Mouse (Mus musculus): ENCODE data around the gene Bicdl1. TPM values are rescaled to one million over a fixed set of nuclear protein-coding genes. Genes with fewer than 3 reads are reported as not detected.

Gene Bicdl1
- polyA plus RNA-seq, 1 experiment = 55.9 TPM

DNA sequence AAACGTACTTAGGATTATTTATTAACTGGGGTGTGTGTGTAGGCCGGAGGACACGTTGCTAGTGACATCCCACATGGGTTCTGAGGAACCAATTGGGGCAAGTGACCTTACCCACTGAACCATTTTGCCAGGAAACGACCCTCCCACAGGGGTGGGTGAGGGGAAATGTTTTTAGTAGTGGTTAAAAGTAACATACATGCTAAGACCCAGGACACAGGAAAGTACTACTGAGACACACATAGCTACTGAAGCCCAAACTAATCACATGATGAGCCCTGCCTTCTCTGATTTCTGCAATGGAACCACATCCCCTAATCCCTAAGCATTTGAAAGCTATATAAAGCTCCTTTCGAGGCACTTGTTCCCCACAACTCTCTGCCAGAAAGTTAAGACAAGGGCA, 1.1 kb downstream of the Bicdl1 start:
- TF ChIP-seq POLR2A (IDR thresholded peaks at IDR 0.05; ENCODE audit: low read depth, low read length) (no peak), CTCF (conservative IDR thresholded peaks at IDR 0.05; ENCODE audit: insufficient read depth, insufficient read length, low read depth, low read length) (no peak)
- H3K4me1 ChIP-seq (ENCODE audit: control insufficient read depth, insufficient read depth, low read length) = peaks cover 4% of the 10 kb centered on the region; the same call in 1 of the 2 replicates
- 0 out of 2 replicates have a peak overlapping the region, but pooled peaks have one; percentile 68 for H3K4me3 ChIP-seq (ENCODE audit: insufficient read depth, low read depth, low read length)
- DNase-seq = peak; percentile 49
- 0 out of 2 replicates have a peak overlapping the region, but pooled peaks have one; percentile 40 for H3K27ac ChIP-seq (ENCODE audit: insufficient read depth, low read depth, low read length)
- WGBS = 33% methylated on average over 5 of the region's 5 CpGs
- no peaks in the 10 kb centered on the region for H3K36me3 ChIP-seq (ENCODE audit: control insufficient read depth, insufficient read depth, low read length)
- no peaks in the 10 kb centered on the region for H3K27me3 ChIP-seq (replicated peaks; ENCODE audit: control insufficient read depth, insufficient read depth, low read length)

DNA sequence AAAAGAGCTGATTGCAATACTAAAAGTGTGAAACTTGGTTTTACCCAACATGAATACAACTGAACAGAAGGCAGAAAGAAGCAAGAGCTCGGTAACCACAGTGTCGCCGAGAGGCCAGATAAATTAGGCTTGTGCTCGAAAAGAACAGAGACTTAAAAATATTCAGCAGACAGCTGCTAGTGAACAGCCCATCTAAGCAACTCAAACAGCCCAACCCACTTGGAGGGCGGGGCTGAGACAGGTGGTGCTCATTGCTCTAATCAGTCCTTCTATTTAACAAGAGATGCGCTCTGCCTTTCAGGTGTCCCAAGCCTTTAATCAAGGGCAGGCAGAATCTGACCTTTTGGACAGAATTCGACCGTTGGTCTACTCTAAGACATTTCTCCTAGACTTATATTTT, 4.8 kb downstream of the Bicdl1 start:
- Histone ChIP-seq H3K36me3 (ENCODE audit: control insufficient read depth, insufficient read depth, low read length) (no peaks in the 10 kb centered on the region), H3K4me3 (ENCODE audit: insufficient read depth, low read depth, low read length) (no peak overlapping the region), H3K27me3 (replicated peaks; ENCODE audit: control insufficient read depth, insufficient read depth, low read length) (no peaks in the 10 kb centered on the region), H3K4me1 (ENCODE audit: control insufficient read depth, insufficient read depth, low read length) (peaks cover 9% of the 10 kb centered on the region; the same call in 1 of the 2 replicates), H3K27ac (ENCODE audit: insufficient read depth, low read depth, low read length) (no peak overlapping the region)
- 85% methylated on average over 8 of the region's 8 CpGs for WGBS
- no peak for DNase-seq
- TF ChIP-seq POLR2A (IDR thresholded peaks at IDR 0.05; ENCODE audit: low read depth, low read length) = no peak
- TF ChIP-seq CTCF (conservative IDR thresholded peaks at IDR 0.05; ENCODE audit: insufficient read depth, insufficient read length, low read depth, low read length) = no peak

DNA sequence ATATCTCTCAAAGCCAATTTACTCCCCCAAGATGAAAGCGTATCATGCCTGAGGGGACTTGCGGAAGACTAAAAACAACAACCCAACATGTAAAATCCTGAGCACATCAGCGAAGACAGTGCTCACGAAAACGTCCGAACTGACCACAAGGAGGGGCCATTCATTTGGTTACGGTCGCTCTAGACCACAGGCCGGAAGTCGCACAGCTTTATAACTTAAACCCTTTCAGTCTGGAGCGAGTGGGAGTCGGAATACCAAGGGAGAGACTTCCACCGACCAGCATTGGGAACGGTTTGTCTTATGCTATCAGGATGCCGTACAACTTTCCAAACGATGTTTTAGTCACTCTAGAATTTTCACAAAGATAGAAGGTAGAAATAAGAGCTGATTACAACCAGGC, 5.4 kb downstream of the Bicdl1 start:
- Histone ChIP-seq H3K36me3 (ENCODE audit: control insufficient read depth, insufficient read depth, low read length) (no peaks in the 10 kb centered on the region), H3K27ac (ENCODE audit: insufficient read depth, low read depth, low read length) (no peak overlapping the region), H3K27me3 (replicated peaks; ENCODE audit: control insufficient read depth, insufficient read depth, low read length) (no peaks in the 10 kb centered on the region), H3K4me1 (ENCODE audit: control insufficient read depth, insufficient read depth, low read length) (peaks cover 9% of the 10 kb centered on the region; the same call in 1 of the 2 replicates), H3K4me3 (ENCODE audit: insufficient read depth, low read depth, low read length) (no peak overlapping the region)
- TF ChIP-seq CTCF (conservative IDR thresholded peaks at IDR 0.05; ENCODE audit: insufficient read depth, insufficient read length, low read depth, low read length) = no peak
- TF ChIP-seq POLR2A (IDR thresholded peaks at IDR 0.05; ENCODE audit: low read depth, low read length) = no peak
- DNase-seq = no peak
- WGBS = 81% methylated on average over 16 of the region's 16 CpGs

DNA sequence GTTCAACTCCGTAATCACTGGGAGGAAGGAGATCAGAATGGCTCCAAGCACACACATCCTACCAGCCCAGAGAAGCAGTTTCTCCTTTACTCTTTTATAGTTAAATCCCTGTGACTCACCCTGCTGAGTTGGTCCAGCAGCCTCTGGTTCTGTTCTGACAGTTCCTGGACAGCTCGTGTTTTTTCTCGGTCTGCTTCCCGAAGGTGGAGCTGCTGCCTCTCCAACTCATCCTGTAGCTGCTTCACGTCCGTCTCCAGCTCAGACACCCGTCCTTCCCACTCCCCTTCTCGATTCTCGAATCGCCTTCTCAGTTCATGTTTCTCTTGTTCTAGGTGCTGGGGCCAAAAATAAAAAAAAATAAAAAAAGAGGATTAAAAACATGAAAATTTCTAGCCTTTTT, 7.0 kb downstream of the Bicdl1 start:
- Histone ChIP-seq H3K27ac (ENCODE audit: insufficient read depth, low read depth, low read length) (no peak overlapping the region), H3K4me1 (ENCODE audit: control insufficient read depth, insufficient read depth, low read length) (peaks cover 10% of the 10 kb centered on the region; the same call in 1 of the 2 replicates), H3K4me3 (ENCODE audit: insufficient read depth, low read depth, low read length) (no peak overlapping the region), H3K36me3 (ENCODE audit: control insufficient read depth, insufficient read depth, low read length) (no peaks in the 10 kb centered on the region), H3K27me3 (replicated peaks; ENCODE audit: control insufficient read depth, insufficient read depth, low read length) (no peaks in the 10 kb centered on the region)
- 82% methylated on average over 10 of the region's 10 CpGs for WGBS
- DNase-seq = no peak
- TF ChIP-seq POLR2A (IDR thresholded peaks at IDR 0.05; ENCODE audit: low read depth, low read length) (no peak), CTCF (conservative IDR thresholded peaks at IDR 0.05; ENCODE audit: insufficient read depth, insufficient read length, low read depth, low read length) (no peak)

DNA sequence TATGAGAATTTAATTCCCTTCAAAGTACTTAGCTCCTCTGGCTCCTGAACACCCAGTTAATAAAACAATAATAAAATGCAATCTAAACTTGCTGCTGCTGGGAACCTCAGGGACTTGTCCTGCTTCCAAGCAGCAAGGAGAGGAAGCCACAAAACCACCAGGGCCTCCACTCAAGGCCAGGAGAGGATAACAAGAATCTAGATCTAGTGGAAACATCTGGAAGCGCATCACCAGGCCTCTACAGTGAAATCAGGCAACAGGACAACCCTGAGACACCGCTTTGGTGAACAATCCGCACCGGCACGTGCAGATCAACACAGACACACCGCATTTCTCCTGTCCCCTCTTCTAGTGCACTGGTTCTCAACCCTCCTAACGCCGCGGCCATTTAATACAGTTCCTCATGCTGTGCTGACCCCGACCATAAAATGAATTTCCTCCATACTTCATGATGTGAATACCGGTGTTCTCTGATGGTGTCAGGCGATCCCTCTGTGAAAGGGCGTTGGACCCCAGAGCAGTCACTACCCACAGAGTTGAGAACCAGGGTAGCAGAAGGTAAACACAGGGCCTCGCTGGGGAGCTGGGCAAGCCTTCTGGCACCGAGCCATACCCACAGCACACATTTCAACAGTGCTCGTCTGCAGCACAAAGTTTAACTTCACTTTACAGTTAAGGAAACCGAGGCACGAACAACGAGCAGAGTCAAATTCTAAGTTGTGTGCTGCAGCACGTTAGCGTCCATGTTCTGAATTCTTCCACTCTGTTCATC, 9.0 kb downstream of the Bicdl1 start:
- Histone ChIP-seq H3K4me3 (ENCODE audit: insufficient read depth, low read depth, low read length) (no peak overlapping the region), H3K4me1 (ENCODE audit: control insufficient read depth, insufficient read depth, low read length) (peaks cover 10% of the 10 kb centered on the region; the same call in 1 of the 2 replicates), H3K36me3 (ENCODE audit: control insufficient read depth, insufficient read depth, low read length) (no peaks in the 10 kb centered on the region), H3K27ac (ENCODE audit: insufficient read depth, low read depth, low read length) (peak overlapping the region; percentile 19; the same call in 1 of the 2 replicates), H3K27me3 (replicated peaks; ENCODE audit: control insufficient read depth, insufficient read depth, low read length) (no peaks in the 10 kb centered on the region)
- WGBS = 72% methylated on average over 21 of the region's 21 CpGs
- peak; percentile 50 for DNase-seq
- TF ChIP-seq CTCF (conservative IDR thresholded peaks at IDR 0.05; ENCODE audit: insufficient read depth, insufficient read length, low read depth, low read length) (no peak), POLR2A (IDR thresholded peaks at IDR 0.05; ENCODE audit: low read depth, low read length) (no peak)

DNA sequence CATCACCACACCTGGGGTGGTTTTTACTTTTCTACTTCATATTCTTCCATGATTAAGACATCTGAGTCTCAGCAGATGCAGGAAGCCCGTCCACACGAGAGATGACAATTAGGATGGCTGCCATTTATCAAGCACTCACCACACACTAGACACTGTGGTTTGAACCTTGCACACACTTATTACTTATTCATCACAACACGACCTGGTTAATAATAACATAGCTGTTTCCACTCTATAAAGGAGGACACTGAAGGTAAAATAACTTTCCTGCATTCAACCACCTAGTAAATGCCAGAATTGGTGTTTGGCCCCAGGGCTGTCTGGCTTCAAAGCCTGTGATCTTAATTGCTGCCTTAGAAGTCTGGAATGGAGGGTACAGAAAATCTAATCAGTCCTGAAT, 10.7 kb downstream of the Bicdl1 start:
- Histone ChIP-seq H3K27me3 (replicated peaks; ENCODE audit: control insufficient read depth, insufficient read depth, low read length) (no peaks in the 10 kb centered on the region), H3K27ac (ENCODE audit: insufficient read depth, low read depth, low read length) (no peak overlapping the region), H3K36me3 (ENCODE audit: control insufficient read depth, insufficient read depth, low read length) (no peaks in the 10 kb centered on the region), H3K4me3 (ENCODE audit: insufficient read depth, low read depth, low read length) (no peak overlapping the region), H3K4me1 (ENCODE audit: control insufficient read depth, insufficient read depth, low read length) (peaks cover 10% of the 10 kb centered on the region; the same call in 1 of the 2 replicates)
- peak; percentile 73 for DNase-seq
- WGBS = 35% methylated on average over 3 of the region's 3 CpGs
- TF ChIP-seq CTCF (conservative IDR thresholded peaks at IDR 0.05; ENCODE audit: insufficient read depth, insufficient read length, low read depth, low read length) (no peak), POLR2A (IDR thresholded peaks at IDR 0.05; ENCODE audit: low read depth, low read length) (no peak)

DNA sequence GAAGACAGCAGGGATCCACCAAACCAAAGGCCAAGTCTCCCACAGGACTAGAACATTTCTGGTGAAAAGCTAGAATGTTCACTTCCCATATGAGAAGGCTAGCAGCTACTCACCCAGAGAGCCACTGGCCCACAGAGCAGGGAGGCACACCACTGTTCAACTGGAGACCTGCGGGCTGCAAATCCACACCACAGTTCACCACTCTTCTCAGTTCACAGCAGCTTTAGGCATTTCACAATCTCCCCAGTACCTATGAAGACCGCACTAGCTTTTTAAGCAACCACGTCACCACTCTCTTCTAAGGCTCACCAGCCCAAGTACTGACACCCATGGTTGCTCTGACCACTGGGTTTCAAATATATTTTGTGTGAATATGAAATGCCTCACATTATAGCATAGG, 13.7 kb downstream of the Bicdl1 start:
- no peak overlapping the region for H3K4me3 ChIP-seq (ENCODE audit: insufficient read depth, low read depth, low read length)
- no peaks in the 10 kb centered on the region for H3K36me3 ChIP-seq (ENCODE audit: control insufficient read depth, insufficient read depth, low read length)
- TF ChIP-seq CTCF (conservative IDR thresholded peaks at IDR 0.05; ENCODE audit: insufficient read depth, insufficient read length, low read depth, low read length) (no peak), POLR2A (IDR thresholded peaks at IDR 0.05; ENCODE audit: low read depth, low read length) (no peak)
- no peaks in the 10 kb centered on the region for H3K27me3 ChIP-seq (replicated peaks; ENCODE audit: control insufficient read depth, insufficient read depth, low read length)
- 91% methylated on average over 3 of the region's 3 CpGs for WGBS
- H3K4me1 ChIP-seq (ENCODE audit: control insufficient read depth, insufficient read depth, low read length) = peaks cover 9% of the 10 kb centered on the region; the same call in 1 of the 2 replicates
- H3K27ac ChIP-seq (ENCODE audit: insufficient read depth, low read depth, low read length) = no peak overlapping the region
- DNase-seq = no peak

Data from kidney, adult 2 months (tissue).